Mouse (Mus musculus) bone marrow, adult 2 months (tissue): ENCODE measurements around the gene Acsbg2. TPM values are rescaled to one million over a fixed set of nuclear protein-coding genes. Genes with fewer than 3 reads are reported as not detected.

Experiments
- H3K27ac ChIP-seq: fragments of 200-500 bp; 2 replicates; pipeline ENCODE4 v1.5.1; 2012; ENCODE audit warnings: low read depth, mild to moderate bottlenecking, control low read depth, inconsistent platforms, low read length; ENCODE audit not compliant: control insufficient read depth, poor library complexity, insufficient read depth
- H3K4me1 ChIP-seq: fragments of 200-500 bp; 2 replicates; pipeline ENCODE4 v1.6.1; 2011; ENCODE audit warnings: low read length; ENCODE audit not compliant: control insufficient read depth, insufficient read depth
- H3K4me3 ChIP-seq: fragments of 200-500 bp; replicated peaks from 2 replicates; pipeline ENCODE3; 2011; ENCODE audit warnings: mild to moderate bottlenecking, low read depth, low read length, control low read depth; ENCODE audit not compliant: control insufficient read depth
- CTCF ChIP-seq: fragments of 200-500 bp; IDR thresholded peaks from 2 replicates; pipeline ENCODE4 v1.5.1; 2011; ENCODE audit warnings: low read length, control low read depth; ENCODE audit not compliant: control insufficient read depth, insufficient read depth
- POLR2A ChIP-seq: fragments of 200-500 bp; IDR thresholded peaks from 2 replicates; pipeline ENCODE4 v1.6.1; 2011; ENCODE audit warnings: low read depth, mild to moderate bottlenecking, control low read depth, low read length, borderline replicate concordance; ENCODE audit not compliant: control insufficient read depth
- WGBS: fragments of 180-500 bp; shearing (Covaris S2); methylation state at CpG from one replicate; pipeline ENCODE4 v1.1.7; 2018; 5-methylcytosine and 5-hydroxymethylcytosine counted together
- polyA plus RNA-seq: library from polyadenylated mRNA; stranded (reverse); fragments of >200 nt; gene quantifications from 2 replicates; pipeline ENCODE4 v1.2.4, GENCODE M21; 2011; ENCODE audit warnings: low replicate concordance; ENCODE audit not compliant: missing spikeins, insufficient read depth, insufficient read length

The Acsbg2 gene
- polyA plus RNA-seq, 1 experiment, result not detected

GRCm38 (mm10) chr17:56897630-56898195 is 23.5 kb upstream of the Acsbg2 start:
- 70% methylated on average over 7 of the region's 7 CpGs for WGBS
- Histone ChIP-seq H3K4me3 (no peak overlapping the region), H3K27ac (no peak overlapping the region), H3K4me1 (peaks cover 2% of the 10 kb centered on the region; the same call in 1 of the 2 replicates)
- TF ChIP-seq POLR2A (no peak), CTCF (peak; percentile 98)

GRCm38 (mm10) chr17:56896513-56897129 is 22.4 kb upstream of the Acsbg2 start:
- WGBS, result 83% methylated on average over 6 of the region's 6 CpGs
- H3K4me1 ChIP-seq, result peaks cover 2% of the 10 kb centered on the region; the same call in 1 of the 2 replicates
- H3K4me3 ChIP-seq, result no peak overlapping the region
- H3K27ac ChIP-seq, result no peak overlapping the region
- TF ChIP-seq CTCF (no peak), POLR2A (no peak)

- 56% methylated on average over 9 of the region's 9 CpGs for WGBS
- H3K27ac ChIP-seq, result no peak overlapping the region
- H3K4me3 ChIP-seq, result no peak overlapping the region
- H3K4me1 ChIP-seq, result peaks cover 3% of the 10 kb centered on the region; the same call in 1 of the 2 replicates
- TF ChIP-seq POLR2A (no peak), CTCF (no peak)
Observed at GRCm38 (mm10) chr17:56895368-56895918, 21.2 kb upstream of the Acsbg2 start.

GRCm38 (mm10) chr17:56890018-56890417 is 15.8 kb upstream of the Acsbg2 start:
- WGBS, result 58% methylated on average over 2 of the region's 2 CpGs
- peaks cover 2% of the 10 kb centered on the region; the same call in 1 of the 2 replicates for H3K4me1 ChIP-seq
- TF ChIP-seq CTCF (no peak), POLR2A (no peak)
- no peak overlapping the region for H3K4me3 ChIP-seq
- H3K27ac ChIP-seq, result peak overlapping the region; percentile 38; the same call in 1 of the 2 replicates

- peaks cover 4% of the 10 kb centered on the region for H3K4me1 ChIP-seq
- TF ChIP-seq POLR2A (no peak), CTCF (no peak)
- no peak overlapping the region for H3K4me3 ChIP-seq
- H3K27ac ChIP-seq, result no peak overlapping the region
- WGBS, result 73% methylated on average over 2 of the region's 3 CpGs
Observed at GRCm38 (mm10) chr17:56888050-56888449, 13.8 kb upstream of the Acsbg2 start.

GRCm38 (mm10) chr17:56884809-56885208 is 10.6 kb upstream of the Acsbg2 start:
- no peak overlapping the region for H3K27ac ChIP-seq
- no peak overlapping the region for H3K4me3 ChIP-seq
- no peak for TF ChIP-seq POLR2A
- TF ChIP-seq CTCF, result no peak
- peaks cover 2% of the 10 kb centered on the region for H3K4me1 ChIP-seq
- 47% methylated on average over 17 of the region's 17 CpGs for WGBS

GRCm38 (mm10) chr17:56884331-56884730 is 10.1 kb upstream of the Acsbg2 start:
- 53% methylated on average over 5 of the region's 5 CpGs for WGBS
- Histone ChIP-seq H3K4me3 (no peak overlapping the region), H3K4me1 (peaks cover 2% of the 10 kb centered on the region), H3K27ac (no peak overlapping the region; the same call in 1 of the 2 replicates)
- TF ChIP-seq POLR2A (no peak), CTCF (no peak)

DNA sequence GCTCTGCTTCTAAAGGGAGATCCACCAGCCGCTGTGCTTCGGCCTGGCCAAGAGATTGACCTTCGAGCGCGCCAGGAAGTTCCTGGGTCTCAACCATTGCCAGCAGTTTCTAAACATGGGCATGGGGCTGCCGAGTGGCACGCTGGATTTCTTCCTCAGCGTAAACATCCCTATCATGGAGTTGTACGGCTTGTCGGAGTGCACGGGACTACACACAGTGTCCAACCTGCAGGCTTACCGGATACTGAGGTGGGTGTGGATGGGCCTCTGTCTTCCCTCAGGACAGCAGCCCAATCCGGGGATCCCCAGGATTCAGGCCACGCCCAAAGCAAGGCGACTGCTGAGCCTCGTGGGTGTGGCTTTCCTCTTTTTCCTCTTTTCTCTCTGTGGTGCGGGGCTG is 9.4 kb upstream of the Acsbg2 start:
- H3K27ac ChIP-seq, result no peak overlapping the region
- peak overlapping the region; percentile 49 for H3K4me3 ChIP-seq
- peaks cover 2% of the 10 kb centered on the region for H3K4me1 ChIP-seq
- WGBS, result 37% methylated on average over 17 of the region's 17 CpGs
- no peak for TF ChIP-seq POLR2A
- TF ChIP-seq CTCF, result no peak
